18 mouse cellular contexts compared by ENCODE assay signal in genomic region chr13:93058551-93059011, GRCm38 (mm10).
DNase-seq lines count a peak whose midpoint lies in the region; TF ChIP-seq lines count a peak whose summit lies in the region.
"Had no signal": no experiment of that assay in that cellular context is flagged by ENCODE, and none has a peak within 500 bp of the region (broad histone marks: within the 10 kb centered on the region; RNA-seq: fewer than 3 reads in every experiment).

No protein-coding gene starts in this region.

- intact Hi-C loops in gastrocnemius, adult 2 months (cut with DNase I), result loop anchor here (10.0 kb wide), 1 partner anchor 174 kb away; no protein-coding TSS in a partner anchor

- no peak for TF ChIP-seq CTCF in gastrocnemius, adult 2 months (IDR thresholded peaks at IDR 0.05)
- no peak for TF ChIP-seq CTCF in lung, adult 2 months (IDR thresholded peaks at IDR 0.05; ENCODE audit: insufficient read depth, low read length)

- DNase-seq in gastrocnemius, adult 2 months, result no peak
- no peak for DNase-seq in gastrocnemius, postnatal 4 days (ENCODE audit: low spot score in 2 of 2)
- DNase-seq in right cerebral cortex, adult 2 months (ENCODE audit: low spot score in 2 of 2), result peak; percentile 70 to 72
- no peak for DNase-seq in right cerebral cortex, postnatal 4 days
- peak; percentile 69 to 75 for DNase-seq in left cerebral cortex, adult 9 months (ENCODE audit: low spot score in 2 of 2)
- peak; percentile 89 for DNase-seq in telencephalon, adult 2 months (ENCODE audit: low read depth, low spot score)
- DNase-seq in MN1 (ENCODE audit: low spot score), result no peak
- no peak for DNase-seq in lung, adult 2 months
- DNase-seq: cerebellum, adult 11 months; cerebellum, postnatal 36 days; forebrain, postnatal 0 days; gastrocnemius, postnatal 36 days; lung, embryonic 14.5 days; lung, postnatal 4 days had no signal

- TF ChIP-seq POLR2A in lung, adult 2 months (IDR thresholded peaks at IDR 0.05; ENCODE audit: borderline replicate concordance, extremely low read depth, low read depth, low read length), result no peak

- H3K27ac ChIP-seq in gastrocnemius, adult 2 months, result peak overlapping the region; percentile 24; the same call in 1 of the 2 replicates
- H3K27ac ChIP-seq: embryonic facial prominence, embryonic 12.5 days; kidney, postnatal 0 days; midbrain, embryonic 12.5 days had no signal

- WGBS in lung, adult 2 months, result 67% methylated on average over 5 of the region's 5 CpGs

- H3K4me1 ChIP-seq in lung, adult 2 months (ENCODE audit: control insufficient read depth, insufficient read depth, low read length), result no peaks in the 10 kb centered on the region
- H3K4me1 ChIP-seq: embryonic facial prominence, embryonic 12.5 days had no signal

- no peak overlapping the region for H3K4me3 ChIP-seq in gastrocnemius, adult 2 months
- no peak overlapping the region for H3K4me3 ChIP-seq in lung, adult 2 months (replicated peaks; ENCODE audit: extremely low read depth, low read depth, low read length)
- H3K4me3 ChIP-seq: embryonic facial prominence, embryonic 12.5 days; heart, embryonic 12.5 days; midbrain, embryonic 12.5 days had no signal

Comparison
In these comparisons a context has a peak if more than half of its experiments do, and no peak if none do; other contexts are left out.
1. DNase-seq: peak in right cerebral cortex, adult 2 months (2 of 2), left cerebral cortex, adult 9 months (2 of 2) and telencephalon, adult 2 months (single experiment); none in gastrocnemius, adult 2 months (single experiment), gastrocnemius, postnatal 4 days (0 of 2), right cerebral cortex, postnatal 4 days (single experiment), MN1 (single experiment) and lung, adult 2 months (single experiment).